Mouse (Mus musculus): ENCODE measurements around the gene Syne1.

Gene Syne1

DNA sequence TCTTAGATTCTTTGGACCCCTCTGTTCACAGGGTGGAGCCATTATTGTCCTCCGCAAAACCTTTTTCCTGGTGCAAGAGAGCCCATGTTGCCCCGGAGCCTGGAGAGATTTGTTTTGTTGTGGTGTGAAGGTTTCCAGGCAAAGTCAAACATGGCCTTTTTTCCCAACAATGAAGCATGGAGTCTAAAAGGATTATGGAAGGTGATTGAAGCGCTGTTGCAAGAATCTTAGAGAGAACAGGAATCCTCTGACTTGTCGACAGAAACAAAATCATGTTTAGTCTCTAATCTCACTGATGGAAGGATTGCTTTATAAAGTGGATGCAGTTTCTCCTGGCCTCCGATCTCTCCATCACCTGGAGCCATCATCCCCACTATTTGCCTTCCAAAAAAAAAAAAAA, at the start of gene Syne1:
Gene Syne1, minus strand, starts transcription at position 101 of the 400 bp plus-strand sequence.
- no peak for DNase-seq (ENCODE audit: low spot score)

DNA sequence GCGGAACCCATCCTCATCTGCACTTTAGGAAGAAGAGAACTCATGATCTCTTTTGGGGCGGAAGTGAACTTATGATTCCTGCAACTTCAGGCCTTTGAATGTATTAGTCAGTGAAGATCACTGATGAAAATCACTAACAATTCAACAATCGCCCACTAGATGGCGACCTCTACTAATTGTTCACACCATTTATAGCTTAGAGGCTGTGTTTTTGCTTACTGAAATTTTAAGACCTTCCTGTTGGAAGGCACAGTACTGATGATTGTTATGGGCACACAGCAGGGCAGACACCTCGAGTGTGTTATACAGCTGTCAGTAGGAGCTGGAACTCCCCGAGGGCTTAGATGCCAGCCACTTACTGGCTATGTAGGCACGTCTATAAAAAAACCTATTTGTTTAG, 48.8 kb upstream of the Syne1 start:
- DNase-seq (ENCODE audit: low spot score), result peak; percentile 71

- no peak for DNase-seq (ENCODE audit: low spot score)
Observed at GRCm38 (mm10) chr10:5596559-5596958, 45.3 kb upstream of the Syne1 start.

DNA sequence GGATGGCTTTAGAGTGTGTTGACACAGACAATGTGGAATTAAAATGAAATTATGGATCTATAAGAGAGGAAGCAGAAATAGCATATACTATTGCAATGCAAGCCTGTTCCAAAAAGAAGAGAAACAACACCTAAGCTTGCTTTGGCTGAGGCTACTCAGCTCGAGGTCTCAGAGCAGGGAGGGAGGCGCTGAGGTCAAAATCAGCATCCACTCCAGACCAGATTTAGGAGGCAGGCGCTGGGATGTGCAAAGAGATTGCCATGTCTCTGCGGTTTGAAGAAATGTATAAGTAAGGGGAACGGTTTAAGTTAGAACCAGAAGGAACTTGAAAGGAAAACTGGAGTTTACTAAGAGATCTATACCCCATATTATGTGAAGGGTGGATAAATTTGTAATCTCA, 43.2 kb upstream of the Syne1 start:
- DNase-seq (ENCODE audit: low spot score), result no peak

DNA sequence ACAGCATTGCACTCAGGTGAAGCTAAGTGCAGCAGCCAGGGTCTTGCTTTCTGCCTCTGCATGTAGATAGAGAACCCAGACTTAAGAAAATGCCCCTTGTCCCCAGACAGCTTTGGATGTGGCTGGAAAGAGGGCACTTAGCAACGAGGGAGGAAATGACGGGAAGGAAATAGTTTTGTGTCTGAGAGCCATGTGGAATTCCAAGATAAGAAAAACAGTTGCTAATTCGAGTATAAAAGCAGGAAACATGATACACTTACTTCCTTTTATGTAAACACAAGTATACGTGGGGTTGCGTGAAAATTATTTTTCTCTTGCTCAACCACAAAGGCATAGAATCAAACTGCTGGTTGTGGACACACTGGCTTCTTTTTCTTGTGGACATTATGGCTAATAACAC, 42.2 kb upstream of the Syne1 start, which contains the start of gene Myct1:
Gene Myct1, plus strand, starts transcription at position 312 of the 400 bp plus-strand sequence.
- DNase-seq (ENCODE audit: low spot score), result no peak

- no peak for DNase-seq (ENCODE audit: low spot score)
Observed at GRCm38 (mm10) chr10:5591996-5592395, 40.7 kb upstream of the Syne1 start.

GRCm38 (mm10) chr10:5591061-5591460, 39.8 kb upstream of the Syne1 start:
- DNase-seq (ENCODE audit: low spot score), result no peak

DNA sequence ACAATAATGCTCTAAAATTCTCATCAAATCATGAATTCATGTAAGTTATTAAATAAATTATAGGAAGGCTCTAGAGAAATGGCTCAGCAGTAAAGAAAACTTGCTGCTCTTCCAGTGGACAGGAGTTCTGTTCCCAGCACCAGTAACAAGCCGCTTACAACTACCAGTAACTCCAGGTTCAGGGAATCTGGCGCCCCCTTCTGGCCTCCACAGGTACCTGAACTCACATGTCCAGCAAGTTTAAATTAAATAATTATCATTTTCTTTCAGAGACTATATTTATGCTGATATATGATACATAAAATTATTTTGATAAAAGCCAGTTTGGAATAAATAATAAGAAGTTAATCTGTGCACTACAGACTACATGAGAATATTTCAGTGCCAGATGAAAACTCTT, 22.0 kb upstream of the Syne1 start:
- DNase-seq (ENCODE audit: low spot score), result no peak

- no peak for DNase-seq (ENCODE audit: low spot score)
Observed at GRCm38 (mm10) chr10:5571332-5571731, 20.1 kb upstream of the Syne1 start.

GRCm38 (mm10) chr10:5570059-5570458, 18.8 kb upstream of the Syne1 start:
- DNase-seq (ENCODE audit: low spot score), result no peak

GRCm38 (mm10) chr10:5568991-5569390, 17.7 kb upstream of the Syne1 start:
- no peak for DNase-seq (ENCODE audit: low spot score)

GRCm38 (mm10) chr10:5561706-5562105, 10.4 kb upstream of the Syne1 start:
- DNase-seq (ENCODE audit: low spot score), result no peak

- DNase-seq (ENCODE audit: low spot score), result no peak
Observed at GRCm38 (mm10) chr10:5560526-5560925, 9.2 kb upstream of the Syne1 start.

DNA sequence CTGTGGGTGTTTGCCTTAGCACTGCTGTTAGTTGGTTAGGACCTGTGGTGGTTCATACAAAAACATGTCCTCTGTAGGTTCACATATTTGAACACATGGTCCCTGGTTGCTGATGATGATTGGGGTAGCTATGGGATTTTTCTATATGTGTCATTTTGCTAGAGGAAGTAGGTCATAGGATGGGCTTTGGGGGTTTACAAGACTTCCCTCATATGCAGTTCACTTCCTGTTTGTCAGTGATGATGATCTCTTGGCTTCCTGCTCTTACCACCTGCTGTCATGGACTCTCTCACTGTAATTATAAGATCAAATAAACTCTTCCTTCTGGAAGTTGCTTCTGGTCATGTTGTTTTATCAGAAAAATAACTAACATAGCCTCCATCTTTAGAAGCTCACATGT, 7.5 kb upstream of the Syne1 start:
- DNase-seq (ENCODE audit: low spot score), result no peak

DNA sequence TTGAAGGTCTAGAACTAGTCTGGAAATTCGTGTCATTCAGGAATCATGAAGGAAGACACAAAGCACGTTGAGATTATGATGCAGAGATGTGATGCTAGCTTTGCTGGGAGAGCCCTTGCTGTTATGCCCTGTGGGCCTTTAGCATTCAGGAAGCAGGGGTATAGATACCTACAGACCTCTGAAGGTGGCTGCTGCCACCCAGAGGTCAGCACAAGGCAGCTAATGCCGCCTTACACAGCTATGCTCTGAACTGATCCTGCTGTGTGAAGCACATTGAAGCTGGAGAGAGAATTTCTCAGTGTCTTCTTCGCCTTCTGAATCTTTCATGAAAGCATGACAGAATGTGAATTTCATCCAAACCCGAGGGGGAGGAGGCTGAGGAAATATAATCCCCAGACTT, 3.7 kb upstream of the Syne1 start:
- DNase-seq (ENCODE audit: low spot score), result no peak

- peak; percentile 54 for DNase-seq (ENCODE audit: low spot score)
Observed at GRCm38 (mm10) chr10:5550168-5551021, 887 bp downstream of the Syne1 start.

DNA sequence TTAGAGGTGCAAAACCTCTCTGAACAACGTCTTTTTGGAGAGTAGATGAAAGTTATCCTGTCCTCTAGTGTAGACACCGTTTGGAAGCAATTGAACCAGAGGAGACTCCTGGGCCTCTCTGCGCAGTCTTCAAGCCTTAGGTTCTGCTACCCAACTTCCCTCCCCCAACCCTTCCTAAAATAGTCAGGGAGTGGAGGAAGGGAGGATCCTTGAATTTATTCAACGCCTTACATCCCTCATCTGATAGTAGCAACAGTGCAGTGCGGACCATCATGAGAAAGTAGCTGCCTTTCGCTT, 1.5 kb downstream of the Syne1 start:
- DNase-seq (ENCODE audit: low spot score), result no peak

GRCm38 (mm10) chr10:5548651-5549050, 2.6 kb downstream of the Syne1 start:
- no peak for DNase-seq (ENCODE audit: low spot score)

DNA sequence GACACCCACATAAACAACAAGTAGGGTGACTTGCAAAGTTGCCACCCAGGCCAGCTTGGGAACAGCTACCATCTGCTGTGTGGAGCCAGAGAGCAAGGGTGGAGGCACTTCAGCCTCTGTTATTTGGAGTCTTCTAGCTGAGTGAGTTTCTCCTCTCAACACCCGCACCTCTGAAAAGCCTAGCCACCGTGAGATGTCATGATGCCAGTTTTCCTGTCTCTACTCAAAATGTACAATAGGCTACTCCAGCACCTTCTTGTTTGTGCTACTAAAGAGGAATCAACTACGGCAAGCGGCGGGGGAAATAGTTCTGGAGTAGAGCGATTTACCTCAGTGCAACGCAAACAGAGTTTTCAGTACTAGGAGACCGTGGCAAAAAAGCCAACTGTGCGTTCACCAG, 3.5 kb downstream of the Syne1 start:
- DNase-seq (ENCODE audit: low spot score), result no peak

GRCm38 (mm10) chr10:5546428-5546827, 4.9 kb downstream of the Syne1 start:
- no peak for DNase-seq (ENCODE audit: low spot score)

DNA sequence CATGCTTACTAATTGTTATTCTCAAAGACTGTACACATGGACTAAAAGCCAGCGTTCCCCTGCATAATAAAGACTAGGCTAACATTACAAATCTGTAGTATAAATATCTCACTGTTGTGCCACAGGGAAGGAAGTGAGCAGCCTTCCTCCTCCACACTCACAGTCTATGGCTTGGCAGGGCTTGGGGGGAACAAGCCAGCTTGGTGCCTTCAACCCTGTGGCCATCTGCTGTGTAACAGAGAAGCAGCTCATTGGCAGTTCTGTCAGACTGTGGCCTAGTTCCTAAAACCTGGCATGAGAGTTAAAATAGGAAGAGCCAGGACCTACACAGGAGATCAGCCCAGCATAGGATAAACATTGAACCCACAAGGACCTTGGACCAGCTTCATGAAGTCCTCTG, 23.0 kb downstream of the Syne1 start:
- DNase-seq (ENCODE audit: low spot score), result no peak

DNA sequence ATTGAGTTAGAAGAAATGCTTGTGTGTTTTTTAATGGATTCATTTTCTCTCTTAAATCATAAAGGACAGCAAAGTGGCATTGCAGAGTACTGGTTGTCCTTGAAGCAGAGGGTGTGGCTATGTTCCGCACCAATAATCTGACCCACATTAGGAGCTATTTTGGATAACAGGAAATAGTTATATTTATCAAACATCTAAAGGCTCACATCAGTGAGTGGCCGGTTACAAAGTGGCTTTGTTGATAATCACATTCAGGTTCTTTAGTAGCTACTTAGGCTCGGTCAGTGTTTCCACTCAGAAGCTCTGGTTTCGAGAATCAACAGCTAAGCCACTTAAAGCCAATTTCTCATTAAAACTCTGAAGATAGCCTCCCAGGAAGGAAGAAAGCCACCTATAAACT, 23.6 kb downstream of the Syne1 start:
- no peak for DNase-seq (ENCODE audit: low spot score)

- DNase-seq (ENCODE audit: low spot score), result no peak
Observed at GRCm38 (mm10) chr10:5522904-5523303, 28.4 kb downstream of the Syne1 start.

- no peak for DNase-seq (ENCODE audit: low spot score)
Observed at GRCm38 (mm10) chr10:5522276-5522675, 29.0 kb downstream of the Syne1 start.

Data from testis, postnatal 10 days (tissue).